Comparison of ENCODE assay signal across 13 mouse cellular contexts in the genomic region with DNA sequence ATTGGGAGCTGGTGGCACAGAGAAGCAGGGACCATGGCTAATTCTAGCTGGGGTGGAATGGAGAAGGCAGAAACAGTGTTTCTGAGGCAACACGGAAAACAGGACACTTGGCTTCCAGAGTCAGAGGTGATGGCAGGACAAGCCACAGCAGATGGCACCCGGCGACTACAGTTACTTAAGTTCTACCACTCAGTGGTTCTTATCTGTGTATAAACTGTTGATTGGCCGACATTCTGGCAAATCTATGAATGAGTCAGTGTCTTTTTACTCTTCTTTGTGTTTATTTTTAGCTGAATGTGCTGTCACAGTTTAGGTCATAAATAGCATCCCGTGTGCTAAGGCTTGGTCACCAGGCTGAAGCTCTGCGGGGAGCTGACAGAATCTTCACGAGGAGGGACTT. TPM values are rescaled to one million over a fixed set of nuclear protein-coding genes. Genes with fewer than 3 reads are reported as not detected.
DNase-seq lines count a peak whose midpoint lies in the region; ATAC-seq and TF ChIP-seq lines count a peak whose summit lies in the region.
"Had no signal": no experiment of that assay in that cellular context is flagged by ENCODE, and none has a peak within 500 bp of the region (broad histone marks: within the 10 kb centered on the region; RNA-seq: fewer than 3 reads in every experiment).

No protein-coding gene starts in this region.

- H3K4me2 ChIP-seq in intestine, embryonic 15.5 days (replicated peaks): no peak overlapping the region
- no peak overlapping the region for H3K4me2 ChIP-seq in stomach, postnatal 0 days (replicated peaks; ENCODE audit: low read depth)
- H3K4me2 ChIP-seq: hindbrain, embryonic 13.5 days had no signal

- peaks cover 7% of the 10 kb centered on the region; the same call in 1 of the 2 replicates for H3K4me1 ChIP-seq in intestine, embryonic 15.5 days (replicated peaks)
- H3K4me1 ChIP-seq in stomach, postnatal 0 days (replicated peaks; ENCODE audit: control insufficient read depth, insufficient read depth): no peaks in the 10 kb centered on the region

- no peaks in the 10 kb centered on the region for H3K9me3 ChIP-seq in intestine, embryonic 15.5 days
- no peaks in the 10 kb centered on the region for H3K9me3 ChIP-seq in stomach, postnatal 0 days (ENCODE audit: control insufficient read depth, low read length)
- H3K9me3 ChIP-seq: hindbrain, embryonic 13.5 days had no signal

- no peak overlapping the region for H3K9ac ChIP-seq in intestine, embryonic 15.5 days
- no peak overlapping the region for H3K9ac ChIP-seq in stomach, postnatal 0 days (ENCODE audit: low read length)
- H3K9ac ChIP-seq: hindbrain, embryonic 13.5 days had no signal

- intact Hi-C loops in left cerebral cortex, postnatal 25 days (cut with DNase I): no loop called here

- ATAC-seq in intestine, embryonic 15.5 days: no peak
- ATAC-seq in stomach, postnatal 0 days (ENCODE audit: low FRiP score, low TSS enrichment): no peak

- peak; percentile 18 to 64 for DNase-seq in left cerebral cortex, postnatal 25 days (ENCODE audit: low spot score in 2 of 2)
- no peak for DNase-seq in left cerebral cortex, adult 9 months (ENCODE audit: low spot score in 2 of 2)
- peak; percentile 49 for DNase-seq in heart, adult 18-20 months
- DNase-seq in stomach, postnatal 0 days (ENCODE audit: low spot score): no peak
- DNase-seq in thymus, postnatal 14 days: no peak
- no peak for DNase-seq in kidney, postnatal 25 days
- DNase-seq: right cerebral cortex, postnatal 14 days; thymus, postnatal 4 days had no signal

- no peak for TF ChIP-seq CTCF in stomach, postnatal 0 days (IDR thresholded peaks at IDR 0.05; ENCODE audit: low read depth)

- no peaks in the 10 kb centered on the region for H3K36me3 ChIP-seq in intestine, embryonic 15.5 days
- H3K36me3 ChIP-seq in stomach, postnatal 0 days (ENCODE audit: control insufficient read depth, insufficient read depth, low read length): no peaks in the 10 kb centered on the region
- H3K36me3 ChIP-seq: hindbrain, embryonic 13.5 days had no signal

- H3K4me3 ChIP-seq in intestine, embryonic 15.5 days (replicated peaks): no peak overlapping the region
- H3K4me3 ChIP-seq in stomach, postnatal 0 days (ENCODE audit: low read depth, low read length): no peak overlapping the region
- H3K4me3 ChIP-seq: hindbrain, embryonic 13.5 days had no signal

- H3K27ac ChIP-seq in intestine, embryonic 15.5 days: peak overlapping the region; percentile 58
- H3K27ac ChIP-seq in stomach, postnatal 0 days (replicated peaks): peak overlapping the region; percentile 58; the same call in 1 of the 2 replicates
- H3K27ac ChIP-seq: hindbrain, embryonic 13.5 days had no signal

- WGBS in intestine, embryonic 15.5 days: 61% methylated on average over 7 of the region's 7 CpGs
- 67% methylated on average over 7 of the region's 7 CpGs for WGBS in stomach, postnatal 0 days

- TF ChIP-seq EP300 in stomach, postnatal 0 days (optimal IDR thresholded peaks at IDR 0.05): no peak

- H3K27me3 ChIP-seq in intestine, embryonic 15.5 days (replicated peaks): no peaks in the 10 kb centered on the region
- no peaks in the 10 kb centered on the region for H3K27me3 ChIP-seq in stomach, postnatal 0 days (ENCODE audit: control insufficient read depth, insufficient read depth, low read length)
- H3K27me3 ChIP-seq: hindbrain, embryonic 13.5 days had no signal

RNA-seq across cellular contexts. Expression of a gene that starts 10.3 kb away (rescaled TPM):
- 10 to 100 TPM; 56.6 to 57.2 TPM for total RNA-seq in left cerebral cortex, postnatal 25 days (2021)
- 10 to 100 TPM; 35.0 to 38.6 TPM for total RNA-seq in heart, adult 18-20 months (2021)
- 10.1 and 11.3 TPM in 2 replicates for polyA plus RNA-seq in intestine, embryonic 15.5 days (2015; fragmentation: Nextera tagmentation; extraction: Ambion mirVana)
- 15.9 and 16.1 TPM in 2 replicates for polyA plus RNA-seq in stomach, postnatal 0 days (2015; fragmentation: Nextera tagmentation; extraction: Ambion mirVana)

RNA-seq across cellular contexts. Expression of a gene that starts 44.8 kb away (rescaled TPM):
- total RNA-seq in left cerebral cortex, postnatal 25 days (2021): not detected
- under 1 TPM in 1 of 2 experiments, not detected in 1; 0.28 TPM for total RNA-seq in heart, adult 18-20 months (2021)
- polyA plus RNA-seq in intestine, embryonic 15.5 days (2015; fragmentation: Nextera tagmentation; extraction: Ambion mirVana): 1.6 and 2.4 TPM in 2 replicates
- 1.7 and 1.9 TPM in 2 replicates for polyA plus RNA-seq in stomach, postnatal 0 days (2015; fragmentation: Nextera tagmentation; extraction: Ambion mirVana)
- total RNA-seq: layer of hippocampus, postnatal 14 days had no signal
- polyA plus RNA-seq: cortical plate, adult 2 months; hindbrain, embryonic 13.5 days; liver, embryonic 16.5 days had no signal

Comparison
In these comparisons a context has a peak if more than half of its experiments do, and no peak if none do; other contexts are left out.
1. DNase-seq: peak in left cerebral cortex, postnatal 25 days (2 of 2) and heart, adult 18-20 months (2 of 2); none in left cerebral cortex, adult 9 months (0 of 2), stomach, postnatal 0 days (single experiment), thymus, postnatal 14 days (single experiment) and kidney, postnatal 25 days (0 of 2).